Mouse (Mus musculus): ENCODE measurements at regions not wholly inside any gene's neighbourhood (a gene's known extent, or its start where the extent isn't known, plus 50 kb on each side); places are given as distances from the start of the nearest gene placed in this dataset.

GRCm38 (mm10) chr12:35679025-35679424 is 144.2 kb upstream of the Ahr start:
- TF ChIP-seq CTCF (IDR thresholded peaks at IDR 0.05; ENCODE audit: borderline replicate concordance, control insufficient read depth, extremely low read depth, insufficient read depth, low read length, poor library complexity) (no peak), POLR2A (IDR thresholded peaks at IDR 0.05; ENCODE audit: control insufficient read depth, extremely low read depth, insufficient read depth, low read length, poor library complexity) (no peak)
